Mouse (Mus musculus): ENCODE measurements around the gene Cdh24.

DNA sequence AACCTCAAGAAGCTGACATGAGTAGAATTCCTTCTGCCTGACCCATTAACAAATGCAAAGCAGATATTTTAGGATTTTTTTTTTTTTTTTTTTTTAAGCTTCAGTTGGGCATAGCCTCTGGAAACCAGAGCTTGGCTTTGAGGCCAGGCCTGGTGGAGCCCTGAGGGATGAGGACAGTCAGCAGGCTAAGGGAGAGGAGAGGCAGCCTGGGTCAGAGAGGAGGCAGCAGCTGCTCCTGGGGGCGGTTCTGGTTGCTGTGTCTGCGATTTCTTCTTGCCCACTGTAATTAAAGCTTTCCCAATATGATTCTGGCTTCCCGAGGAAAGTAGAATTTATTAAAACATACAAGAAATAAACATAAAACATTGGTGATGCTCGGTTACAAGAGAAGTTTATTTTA, 31.9 kb downstream of the Cdh24 start:
- TF ChIP-seq CTCF (IDR thresholded peaks at IDR 0.05) (no peak), EP300 (IDR thresholded peaks at IDR 0.05) (no peak)
